Mouse (Mus musculus) kidney, embryonic 14.5 days (tissue): ENCODE data around the gene Ift20. TPM values are rescaled to one million over a fixed set of nuclear protein-coding genes. Genes with fewer than 3 reads are reported as not detected.

ENCODE experiments used
- ATAC-seq: fragments of 200-750 bp; cut with Nextera tagmentation; 2 replicates; pipeline ENCODE4 v1.8.0; 2017; ENCODE audit warnings: moderate number of reproducible peaks, mild to moderate bottlenecking, moderate TSS enrichment, moderate library complexity; ENCODE audit not compliant: low FRiP score, low TSS enrichment
- H3K27ac ChIP-seq: fragments of 300-500 bp; sonication (generic); 2 replicates; pipeline ENCODE4 v1.5.1; 2014; ENCODE audit warnings: low read depth, mild to moderate bottlenecking, low read length, moderate library complexity, mixed read lengths
- H3K27me3 ChIP-seq: fragments of 300-500 bp; sonication (generic); 2 replicates; pipeline ENCODE4 v1.6.1; 2014; ENCODE audit warnings: mild to moderate bottlenecking, low read length; ENCODE audit not compliant: control insufficient read depth, insufficient read depth
- H3K36me3 ChIP-seq: fragments of 300-500 bp; sonication (generic); 2 replicates; pipeline ENCODE4 v1.6.1; 2014; ENCODE audit warnings: low read length, mixed read lengths; ENCODE audit not compliant: control insufficient read depth, insufficient read depth
- H3K4me1 ChIP-seq: fragments of 300-500 bp; sonication (generic); 2 replicates; pipeline ENCODE4 v1.6.1; 2014; ENCODE audit warnings: low read length, mixed read lengths; ENCODE audit not compliant: control insufficient read depth, insufficient read depth
- H3K4me2 ChIP-seq: fragments of 300-500 bp; sonication (generic); replicated peaks from 2 replicates; pipeline ENCODE4 v1.6.1; 2014; ENCODE audit warnings: low read depth, mild to moderate bottlenecking, low read length
- H3K4me3 ChIP-seq: fragments of 300-500 bp; sonication (generic); 2 replicates; pipeline ENCODE4 v1.5.1; 2014; ENCODE audit warnings: mild to moderate bottlenecking, low read length
- H3K9ac ChIP-seq: fragments of 300-500 bp; sonication (generic); 2 replicates; pipeline ENCODE4 v1.6.1; 2014; ENCODE audit warnings: low read depth, mild to moderate bottlenecking, low read length, moderate library complexity
- H3K9me3 ChIP-seq: fragments of 300-500 bp; sonication (generic); 2 replicates; pipeline ENCODE4 v1.6.1; 2016; ENCODE audit warnings: low read length; ENCODE audit not compliant: control insufficient read depth
- WGBS: fragments of 180-500 bp; shearing (Covaris S2); extraction: QIAGEN DNeasy Blood & Tissue Kit; methylation state at CpG from one replicate; pipeline ENCODE4 v1.1.7; 2014; 5-methylcytosine and 5-hydroxymethylcytosine counted together
- polyA plus RNA-seq: library from polyadenylated mRNA; unstranded; fragments of >200 nt; fragmentation: Nextera tagmentation; extraction: Ambion mirVana; gene quantifications from 2 replicates; pipeline ENCODE4 v1.2.1, GENCODE M21; 2014

The Ift20 gene
- polyA plus RNA-seq, 1 experiment from 2014 or later, result 126 TPM

GRCm38 (mm10) chr11:78534516-78534915 lies 1.6 kb upstream of the Ift20 start:
- no peak for ATAC-seq
- Histone ChIP-seq H3K4me3 (peak overlapping the region; percentile 84), H3K27ac (no peak overlapping the region; the same call in 1 of the 2 replicates), H3K4me1 (peaks cover 23% of the 10 kb centered on the region), H3K4me2 (peak overlapping the region; percentile 53), H3K9ac (peak overlapping the region; percentile 67; the same call in 1 of the 2 replicates), H3K27me3 (no peaks in the 10 kb centered on the region), H3K9me3 (no peaks in the 10 kb centered on the region), H3K36me3 (peaks cover 19% of the 10 kb centered on the region)
- WGBS, result 80% methylated on average over 4 of the region's 4 CpGs

GRCm38 (mm10) chr11:78535376-78536079 lies 633 bp upstream of the Ift20 start:
- no peaks in the 10 kb centered on the region for H3K27me3 ChIP-seq
- H3K9ac ChIP-seq, result peak overlapping the region; percentile 67
- H3K4me2 ChIP-seq, result peak overlapping the region; percentile 53
- ATAC-seq, result peak; percentile 7; the same call in 1 of the 2 replicates
- under 1% methylated on average over 23 of the region's 23 CpGs for WGBS
- peaks cover 20% of the 10 kb centered on the region for H3K4me1 ChIP-seq
- H3K4me3 ChIP-seq, result peak overlapping the region; percentile 84
- peak overlapping the region; percentile 90 for H3K27ac ChIP-seq
- H3K9me3 ChIP-seq, result no peaks in the 10 kb centered on the region
- peaks cover 19% of the 10 kb centered on the region for H3K36me3 ChIP-seq

- Histone ChIP-seq H3K4me2 (peak overlapping the region; percentile 82), H3K36me3 (peaks cover 30% of the 10 kb centered on the region), H3K27ac (peak overlapping the region; percentile 74), H3K9me3 (no peaks in the 10 kb centered on the region), H3K4me3 (peak overlapping the region; percentile 84), H3K4me1 (peaks cover 16% of the 10 kb centered on the region), H3K9ac (peak overlapping the region; percentile 87), H3K27me3 (no peaks in the 10 kb centered on the region)
- ATAC-seq, result no peak
- 1% methylated on average over 14 of the region's 14 CpGs for WGBS
These were observed 526 bp downstream of the Ift20 start for GRCm38 (mm10) chr11:78536690-78537084.

GRCm38 (mm10) chr11:78540358-78540757 lies 4.2 kb downstream of the Ift20 start:
- no peaks in the 10 kb centered on the region for H3K9me3 ChIP-seq
- peaks cover 51% of the 10 kb centered on the region for H3K36me3 ChIP-seq
- no peak overlapping the region for H3K4me3 ChIP-seq
- no peak overlapping the region for H3K4me2 ChIP-seq
- 84% methylated on average over 3 of the region's 3 CpGs for WGBS
- H3K27ac ChIP-seq, result no peak overlapping the region
- no peaks in the 10 kb centered on the region for H3K27me3 ChIP-seq
- H3K9ac ChIP-seq, result no peak overlapping the region
- H3K4me1 ChIP-seq, result peaks cover 9% of the 10 kb centered on the region; the same call in 1 of the 2 replicates
- no peak for ATAC-seq

GRCm38 (mm10) chr11:78544449-78545111 lies 8.4 kb downstream of the Ift20 start:
- no peaks in the 10 kb centered on the region for H3K27me3 ChIP-seq
- no peaks in the 10 kb centered on the region for H3K9me3 ChIP-seq
- ATAC-seq, result no peak
- WGBS, result 97% methylated on average over 7 of the region's 7 CpGs
- H3K27ac ChIP-seq, result no peak overlapping the region
- no peak overlapping the region for H3K4me3 ChIP-seq
- H3K36me3 ChIP-seq, result peaks cover 41% of the 10 kb centered on the region
- H3K9ac ChIP-seq, result no peak overlapping the region
- peaks cover 15% of the 10 kb centered on the region; the same call in 1 of the 2 replicates for H3K4me1 ChIP-seq
- H3K4me2 ChIP-seq, result no peak overlapping the region

GRCm38 (mm10) chr11:78545181-78545580 lies 9.0 kb downstream of the Ift20 start:
- ATAC-seq, result no peak
- Histone ChIP-seq H3K4me3 (no peak overlapping the region), H3K27ac (no peak overlapping the region), H3K4me1 (peaks cover 16% of the 10 kb centered on the region; the same call in 1 of the 2 replicates), H3K9ac (no peak overlapping the region), H3K27me3 (no peaks in the 10 kb centered on the region), H3K36me3 (peaks cover 36% of the 10 kb centered on the region), H3K4me2 (no peak overlapping the region), H3K9me3 (no peaks in the 10 kb centered on the region)
- WGBS, result 77% methylated on average over 8 of the region's 8 CpGs

GRCm38 (mm10) chr11:78547718-78548460 lies 11.7 kb downstream of the Ift20 start:
- H3K4me3 ChIP-seq, result no peak overlapping the region
- H3K27ac ChIP-seq, result no peak overlapping the region
- WGBS, result 65% methylated on average over 2 of the region's 2 CpGs
- ATAC-seq, result no peak
- no peak overlapping the region for H3K9ac ChIP-seq
- H3K4me1 ChIP-seq, result peaks cover 16% of the 10 kb centered on the region; the same call in 1 of the 2 replicates
- no peaks in the 10 kb centered on the region for H3K27me3 ChIP-seq
- no peak overlapping the region for H3K4me2 ChIP-seq
- no peaks in the 10 kb centered on the region for H3K9me3 ChIP-seq
- peaks cover 17% of the 10 kb centered on the region for H3K36me3 ChIP-seq

GRCm38 (mm10) chr11:78549491-78549987 lies 13.4 kb downstream of the Ift20 start:
- 6% methylated on average over 5 of the region's 5 CpGs for WGBS
- no peaks in the 10 kb centered on the region for H3K9me3 ChIP-seq
- peak overlapping the region; percentile 86 for H3K4me2 ChIP-seq
- peaks cover 16% of the 10 kb centered on the region; the same call in 1 of the 2 replicates for H3K4me1 ChIP-seq
- no peaks in the 10 kb centered on the region for H3K27me3 ChIP-seq
- ATAC-seq, result no peak
- peak overlapping the region; percentile 74 for H3K9ac ChIP-seq
- peaks cover 3% of the 10 kb centered on the region; the same call in 1 of the 2 replicates for H3K36me3 ChIP-seq
- no peak overlapping the region for H3K27ac ChIP-seq
- peak overlapping the region; percentile 72 for H3K4me3 ChIP-seq
